Mouse (Mus musculus): ENCODE results near the gene Tmem30c. TPM values are rescaled to one million over a fixed set of nuclear protein-coding genes. Genes with fewer than 3 reads are reported as not detected.
A peak's percentile ranks its signal among the peaks of the same experiment; 100 is the strongest.

The Tmem30c gene
- polyA plus RNA-seq, 1 experiment from 2014 or later, result 0.18 TPM

GRCm38 (mm10) chr16:57317127-57317526 is 24.5 kb upstream of the Tmem30c start:
- no peak overlapping the region for H3K27ac ChIP-seq
- WGBS, result 70% methylated on average over 4 of the region's 4 CpGs
- H3K9me3 ChIP-seq, result peaks cover 5% of the 10 kb centered on the region; the same call in 1 of the 2 replicates
- no peak overlapping the region for H3K4me2 ChIP-seq
- ATAC-seq (ENCODE audit: insufficient number of reproducible peaks, insufficient read depth, low FRiP score, low TSS enrichment, low read depth), result no peak
- no peaks in the 10 kb centered on the region for H3K36me3 ChIP-seq
- H3K4me1 ChIP-seq, result peaks cover 11% of the 10 kb centered on the region
- H3K4me3 ChIP-seq, result no peak overlapping the region
- H3K27me3 ChIP-seq, result no peaks in the 10 kb centered on the region
- no peak overlapping the region for H3K9ac ChIP-seq

- Histone ChIP-seq H3K4me3 (no peak overlapping the region), H3K9me3 (peaks cover 5% of the 10 kb centered on the region; the same call in 1 of the 2 replicates), H3K4me1 (peaks cover 11% of the 10 kb centered on the region), H3K27ac (no peak overlapping the region), H3K9ac (no peak overlapping the region), H3K36me3 (no peaks in the 10 kb centered on the region), H3K4me2 (no peak overlapping the region), H3K27me3 (no peaks in the 10 kb centered on the region)
- ATAC-seq (ENCODE audit: insufficient number of reproducible peaks, insufficient read depth, low FRiP score, low TSS enrichment, low read depth), result no peak
- WGBS, result 85% methylated on average over 9 of the region's 9 CpGs
Measured at GRCm38 (mm10) chr16:57315026-57315425, 22.4 kb upstream of the Tmem30c start.

GRCm38 (mm10) chr16:57314236-57314635 is 21.6 kb upstream of the Tmem30c start:
- no peaks in the 10 kb centered on the region for H3K36me3 ChIP-seq
- no peak overlapping the region for H3K4me2 ChIP-seq
- H3K27me3 ChIP-seq, result no peaks in the 10 kb centered on the region
- no peak overlapping the region for H3K4me3 ChIP-seq
- H3K27ac ChIP-seq, result no peak overlapping the region
- ATAC-seq (ENCODE audit: insufficient number of reproducible peaks, insufficient read depth, low FRiP score, low TSS enrichment, low read depth), result no peak
- H3K4me1 ChIP-seq, result peaks cover 11% of the 10 kb centered on the region
- H3K9ac ChIP-seq, result no peak overlapping the region
- WGBS, result 62% methylated on average over 3 of the region's 3 CpGs
- 0 out of 2 replicates have a peak, but pooled peaks cover under 1% of the 10 kb centered on the region for H3K9me3 ChIP-seq

GRCm38 (mm10) chr16:57313487-57313886 is 20.8 kb upstream of the Tmem30c start:
- ATAC-seq (ENCODE audit: insufficient number of reproducible peaks, insufficient read depth, low FRiP score, low TSS enrichment, low read depth), result no peak

GRCm38 (mm10) chr16:57312130-57312529 is 19.5 kb upstream of the Tmem30c start:
- no peak overlapping the region for H3K9ac ChIP-seq
- H3K4me2 ChIP-seq, result no peak overlapping the region
- WGBS, result 86% methylated on average over 2 of the region's 2 CpGs
- ATAC-seq (ENCODE audit: insufficient number of reproducible peaks, insufficient read depth, low FRiP score, low TSS enrichment, low read depth), result no peak
- no peaks in the 10 kb centered on the region for H3K27me3 ChIP-seq
- peaks cover 6% of the 10 kb centered on the region; the same call in 1 of the 2 replicates for H3K4me1 ChIP-seq
- H3K27ac ChIP-seq, result no peak overlapping the region
- no peaks in the 10 kb centered on the region for H3K36me3 ChIP-seq
- no peaks in the 10 kb centered on the region for H3K9me3 ChIP-seq
- no peak overlapping the region for H3K4me3 ChIP-seq

More at GRCm38 (mm10) chr16:57313487-57313886, 20.8 kb upstream of the Tmem30c start:
- no peaks in the 10 kb centered on the region for H3K36me3 ChIP-seq
- H3K9ac ChIP-seq, result no peak overlapping the region
- H3K9me3 ChIP-seq, result no peaks in the 10 kb centered on the region
- H3K4me3 ChIP-seq, result no peak overlapping the region
- H3K27me3 ChIP-seq, result no peaks in the 10 kb centered on the region
- 82% methylated on average over 3 of the region's 3 CpGs for WGBS
- H3K27ac ChIP-seq, result no peak overlapping the region
- peaks cover 11% of the 10 kb centered on the region for H3K4me1 ChIP-seq
- H3K4me2 ChIP-seq, result no peak overlapping the region

GRCm38 (mm10) chr16:57305463-57305862 is 12.8 kb upstream of the Tmem30c start:
- no peaks in the 10 kb centered on the region for H3K36me3 ChIP-seq
- ATAC-seq (ENCODE audit: insufficient number of reproducible peaks, insufficient read depth, low FRiP score, low TSS enrichment, low read depth), result no peak
- WGBS, result 77% methylated on average over 6 of the region's 6 CpGs

GRCm38 (mm10) chr16:57303716-57304115 is 11.1 kb upstream of the Tmem30c start:
- Histone ChIP-seq H3K4me2 (peak overlapping the region; percentile 55), H3K27ac (no peak overlapping the region), H3K9ac (0 out of 2 replicates have a peak overlapping the region, but pooled peaks have one; percentile 49), H3K36me3 (no peaks in the 10 kb centered on the region), H3K9me3 (no peaks in the 10 kb centered on the region), H3K4me1 (peaks cover 21% of the 10 kb centered on the region), H3K27me3 (no peaks in the 10 kb centered on the region), H3K4me3 (peak overlapping the region; percentile 20)
- 20% methylated on average over 19 of the region's 19 CpGs for WGBS
- ATAC-seq (ENCODE audit: insufficient number of reproducible peaks, insufficient read depth, low FRiP score, low TSS enrichment, low read depth), result no peak

More at GRCm38 (mm10) chr16:57305463-57305862, 12.8 kb upstream of the Tmem30c start:
- Histone ChIP-seq H3K4me1 (peaks cover 21% of the 10 kb centered on the region), H3K9ac (no peak overlapping the region), H3K4me3 (no peak overlapping the region), H3K4me2 (no peak overlapping the region), H3K27me3 (no peaks in the 10 kb centered on the region), H3K9me3 (no peaks in the 10 kb centered on the region), H3K27ac (no peak overlapping the region)

- Histone ChIP-seq H3K4me1 (peaks cover 21% of the 10 kb centered on the region), H3K4me2 (peak overlapping the region; percentile 55), H3K9me3 (no peaks in the 10 kb centered on the region), H3K36me3 (no peaks in the 10 kb centered on the region), H3K27ac (no peak overlapping the region), H3K27me3 (no peaks in the 10 kb centered on the region), H3K4me3 (peak overlapping the region; percentile 20), H3K9ac (0 out of 2 replicates have a peak overlapping the region, but pooled peaks have one; percentile 1)
- ATAC-seq (ENCODE audit: insufficient number of reproducible peaks, insufficient read depth, low FRiP score, low TSS enrichment, low read depth), result no peak
- WGBS, result 54% methylated on average over 25 of the region's 25 CpGs
Measured at GRCm38 (mm10) chr16:57302792-57303698, 10.4 kb upstream of the Tmem30c start.

GRCm38 (mm10) chr16:57301512-57302115 is 8.9 kb upstream of the Tmem30c start:
- 74% methylated on average over 9 of the region's 9 CpGs for WGBS
- Histone ChIP-seq H3K9ac (no peak overlapping the region), H3K36me3 (no peaks in the 10 kb centered on the region), H3K9me3 (no peaks in the 10 kb centered on the region), H3K4me3 (no peak overlapping the region), H3K4me1 (peaks cover 21% of the 10 kb centered on the region), H3K4me2 (no peak overlapping the region), H3K27me3 (no peaks in the 10 kb centered on the region), H3K27ac (no peak overlapping the region)
- no peak for ATAC-seq (ENCODE audit: insufficient number of reproducible peaks, insufficient read depth, low FRiP score, low TSS enrichment, low read depth)

- no peaks in the 10 kb centered on the region for H3K36me3 ChIP-seq
- no peaks in the 10 kb centered on the region for H3K4me1 ChIP-seq
- H3K4me2 ChIP-seq, result no peak overlapping the region
- no peak for ATAC-seq (ENCODE audit: insufficient number of reproducible peaks, insufficient read depth, low FRiP score, low TSS enrichment, low read depth)
- H3K9ac ChIP-seq, result no peak overlapping the region
- H3K4me3 ChIP-seq, result no peak overlapping the region
- H3K27me3 ChIP-seq, result no peaks in the 10 kb centered on the region
- H3K27ac ChIP-seq, result no peak overlapping the region
- no peaks in the 10 kb centered on the region for H3K9me3 ChIP-seq
- WGBS, result 81% methylated on average over 10 of the region's 10 CpGs
Measured at GRCm38 (mm10) chr16:57295216-57295934, 2.7 kb upstream of the Tmem30c start.

GRCm38 (mm10) chr16:57292296-57292695 is 369 bp downstream of the Tmem30c start:
- H3K9ac ChIP-seq, result no peak overlapping the region
- ATAC-seq (ENCODE audit: insufficient number of reproducible peaks, insufficient read depth, low FRiP score, low TSS enrichment, low read depth), result no peak
- H3K4me1 ChIP-seq, result no peaks in the 10 kb centered on the region
- H3K27me3 ChIP-seq, result no peaks in the 10 kb centered on the region
- WGBS, result 68% methylated on average over 4 of the region's 4 CpGs
- H3K4me3 ChIP-seq, result no peak overlapping the region
- H3K36me3 ChIP-seq, result no peaks in the 10 kb centered on the region
- H3K4me2 ChIP-seq, result no peak overlapping the region
- no peak overlapping the region for H3K27ac ChIP-seq
- H3K9me3 ChIP-seq, result no peaks in the 10 kb centered on the region

Data from embryonic facial prominence, embryonic 13.5 days (tissue).